Mouse (Mus musculus): ENCODE results near the gene Magi3.

DNA sequence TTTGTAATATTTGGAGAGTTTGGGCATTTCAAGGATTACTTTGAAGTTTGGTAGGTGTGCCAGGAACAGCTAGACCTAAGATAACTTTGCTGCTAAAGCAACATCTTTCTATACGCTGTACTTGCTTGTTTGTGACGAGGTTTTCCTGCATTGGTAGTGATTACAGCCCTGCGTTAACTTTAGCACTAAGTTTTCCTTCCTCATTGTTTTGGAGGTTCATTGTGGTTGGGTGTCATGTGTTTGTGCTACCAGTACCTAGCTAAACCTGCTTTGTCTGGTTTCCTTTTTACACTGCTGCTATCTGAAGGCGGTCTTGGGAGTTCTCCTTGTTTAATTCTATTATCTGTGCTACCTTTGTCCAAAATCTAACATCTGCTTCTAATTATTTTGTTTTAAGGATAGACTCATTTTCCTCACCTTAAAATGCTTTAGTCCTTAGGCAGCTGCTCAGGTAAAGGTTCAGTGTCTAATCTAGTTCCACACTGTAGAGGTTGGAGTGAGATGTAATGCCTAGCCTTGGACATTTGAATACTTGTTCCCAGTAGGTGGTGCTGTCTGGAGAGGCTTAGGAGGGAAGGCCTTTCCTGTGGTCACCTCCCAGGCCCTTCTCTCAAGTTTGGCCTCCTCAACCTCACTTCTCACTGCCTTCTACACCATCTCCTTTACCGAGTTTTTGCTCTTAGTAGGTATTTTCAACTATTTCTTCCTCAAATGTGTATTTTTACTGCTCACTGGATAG lies 210.1 kb downstream of the Magi3 start:
- no peak for TF ChIP-seq CHD2 (IDR thresholded peaks at IDR 0.05; ENCODE audit: low read length)
- TF ChIP-seq TCF12 (IDR thresholded peaks at IDR 0.05; ENCODE audit: low read depth, low read length), result no peak
- no peak for TF ChIP-seq ZC3H11A (IDR thresholded peaks at IDR 0.05; ENCODE audit: low read depth, low read length)
- TF ChIP-seq CTCF (conservative IDR thresholded peaks at IDR 0.05 in 1 of 2, IDR thresholded peaks at IDR 0.05 in 1 of 2; ENCODE audit: low read depth in 2 of 2, low read length in 2 of 2), result peak in 1 of 2 experiments; percentile 42; a peak in 2 of 4 replicates
- no peak for TF ChIP-seq POLR2A (IDR thresholded peaks at IDR 0.05; ENCODE audit: low read depth, low read length)
